Mouse (Mus musculus): Measurements from ENCODE around the gene Olfr830.
"Not testable (repeated sequence)": the region's sequence is repeated elsewhere in the genome, so short reads cannot be mapped to it uniquely, and the experiment has no call there.

Gene Olfr830

DNA sequence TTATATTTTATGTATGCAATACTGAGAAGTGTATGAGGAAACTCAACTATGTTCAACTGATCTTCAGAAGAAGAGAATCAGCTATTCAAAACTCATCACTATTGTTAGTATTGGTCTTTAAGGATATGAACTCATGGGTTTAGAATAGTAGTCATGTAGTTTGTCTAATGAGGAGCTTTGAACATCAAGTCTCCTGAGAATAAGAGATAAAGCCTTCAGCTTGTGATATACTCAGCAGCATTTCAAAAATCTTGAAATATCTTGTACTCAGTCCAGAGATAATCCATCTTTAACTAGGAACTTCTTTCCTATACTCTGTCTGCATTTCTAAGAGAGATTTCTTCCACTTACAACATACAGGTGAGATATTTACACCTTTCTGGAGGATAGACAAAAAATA, at the start of gene Olfr830:
Olfr830 (plus strand) TSS at position 301 of the 400 bp plus-strand sequence.
- no peak for DNase-seq

DNA sequence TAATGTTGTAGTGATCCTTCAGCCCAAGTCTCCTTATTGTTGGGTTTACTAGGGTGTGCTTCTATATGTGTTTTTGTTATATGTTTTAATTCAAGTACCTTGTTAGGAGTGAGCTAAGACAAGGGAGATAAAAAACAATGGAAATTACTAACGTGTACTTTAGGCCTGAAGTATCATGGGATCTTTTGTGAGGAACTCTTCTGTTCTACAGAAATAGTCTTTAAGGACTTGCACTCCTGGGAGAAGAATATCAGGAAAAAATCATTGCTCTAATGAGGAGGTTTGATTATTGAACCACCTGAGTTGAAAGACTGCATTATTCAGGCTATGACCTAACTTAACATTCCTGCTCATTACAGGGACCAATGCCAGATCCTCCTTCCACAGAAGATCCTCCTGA, 19.9 kb upstream of the Olfr830 start, which contains the start of gene Olfr829:
Olfr829 (plus strand) TSS at position 301 of the 400 bp plus-strand sequence.
- DNase-seq, result no peak

DNA sequence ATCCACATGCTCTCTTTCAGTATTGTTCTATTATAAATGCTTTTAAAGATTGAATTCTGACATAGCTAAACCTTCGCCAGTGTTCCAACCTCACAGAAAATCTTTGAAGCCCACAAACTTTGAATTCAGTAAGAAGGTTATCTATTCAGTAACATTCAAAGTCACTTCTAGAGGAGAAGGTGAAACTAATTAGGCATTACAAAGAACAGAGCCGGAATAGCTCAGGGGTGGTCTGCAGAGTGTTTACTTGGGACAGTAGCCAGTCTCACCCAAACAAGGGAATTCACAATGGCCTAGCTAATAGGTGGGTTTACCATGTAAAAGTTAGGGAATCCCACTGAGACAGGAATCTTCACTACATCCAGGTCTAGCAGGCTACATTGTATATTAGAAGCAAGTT, 33.2 kb downstream of the Olfr830 start:
- DNase-seq, result not testable (repeated sequence)

DNA sequence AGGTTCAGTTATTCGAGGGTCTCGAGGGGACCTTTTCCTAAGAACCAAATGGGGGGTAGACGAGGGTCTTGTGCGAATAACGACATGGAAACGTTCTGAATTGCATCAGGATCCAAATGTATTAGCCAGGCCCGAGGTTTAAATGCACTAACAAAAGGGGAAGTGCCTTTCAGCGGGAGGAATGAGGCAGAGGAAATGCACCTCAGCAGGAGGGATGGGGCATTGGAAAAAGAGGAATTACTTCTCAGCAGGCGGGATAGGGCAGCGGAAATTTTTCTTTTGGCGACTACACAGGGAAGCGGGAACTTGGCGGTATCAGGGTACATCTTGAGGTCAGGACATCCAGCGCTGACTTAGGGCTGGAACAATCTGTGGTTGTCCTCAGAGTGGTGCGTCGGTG, 53.4 kb downstream of the Olfr830 start:
- not testable (repeated sequence) for DNase-seq

Measured in cerebellum, adult 8-10 months (tissue).